Mouse (Mus musculus): ENCODE measurements around the gene Ccdc9b.

Ccdc9b gene

DNA sequence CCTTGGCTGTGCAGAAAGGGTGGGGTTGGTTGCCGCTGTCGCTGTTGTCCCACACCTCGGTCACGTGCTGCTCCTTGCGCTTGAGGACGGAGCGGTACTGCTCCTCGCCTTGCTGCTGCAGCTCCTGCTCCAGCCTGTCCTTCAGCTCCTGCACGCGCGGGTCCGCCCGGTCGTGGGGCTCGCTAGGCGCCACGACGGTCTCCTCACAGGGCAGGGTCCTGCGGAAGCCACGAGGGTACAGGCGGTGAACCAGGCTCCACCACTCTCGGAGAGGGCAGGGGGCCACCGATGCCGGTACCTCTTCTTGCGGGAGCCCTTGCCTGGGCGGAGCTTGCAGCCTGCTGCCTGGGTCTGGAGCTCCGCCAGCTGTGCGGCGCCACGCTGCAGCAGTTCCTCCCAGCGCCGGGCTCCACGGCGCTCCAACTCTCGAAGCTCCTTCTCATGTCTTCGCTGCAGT lies 51.4 kb downstream of the Ccdc9b start:
- no peak for DNase-seq (ENCODE audit: low spot score in 2 of 2)

DNA sequence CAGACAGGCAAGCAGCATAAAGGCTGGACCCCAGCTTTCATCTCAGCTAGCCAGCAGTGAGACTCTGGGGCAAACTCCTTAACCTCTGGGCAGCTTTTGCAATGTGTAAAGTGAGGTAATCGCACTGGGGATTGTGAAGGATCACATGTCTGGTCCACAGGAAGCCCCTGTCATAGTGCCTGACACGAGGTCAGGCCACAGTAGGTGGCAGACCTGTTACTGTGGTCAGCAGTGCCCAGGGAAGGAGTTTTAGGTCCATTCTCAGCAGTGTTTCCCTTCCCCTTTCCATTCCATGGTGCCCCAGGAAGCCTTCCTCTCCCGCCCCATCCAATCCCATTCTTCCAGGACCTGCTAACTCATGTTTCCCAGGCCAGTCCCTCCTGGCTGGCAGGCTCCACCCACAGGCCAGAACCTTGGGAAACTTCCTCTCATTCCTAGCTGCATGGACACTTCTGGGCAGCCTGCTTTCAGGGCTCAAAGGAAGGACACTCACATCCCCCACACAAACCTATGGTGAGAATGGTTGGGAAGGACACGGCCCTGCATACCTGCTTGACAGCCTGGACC lies 52.7 kb downstream of the Ccdc9b start:
- no peak for DNase-seq (ENCODE audit: low spot score in 2 of 2)

DNA sequence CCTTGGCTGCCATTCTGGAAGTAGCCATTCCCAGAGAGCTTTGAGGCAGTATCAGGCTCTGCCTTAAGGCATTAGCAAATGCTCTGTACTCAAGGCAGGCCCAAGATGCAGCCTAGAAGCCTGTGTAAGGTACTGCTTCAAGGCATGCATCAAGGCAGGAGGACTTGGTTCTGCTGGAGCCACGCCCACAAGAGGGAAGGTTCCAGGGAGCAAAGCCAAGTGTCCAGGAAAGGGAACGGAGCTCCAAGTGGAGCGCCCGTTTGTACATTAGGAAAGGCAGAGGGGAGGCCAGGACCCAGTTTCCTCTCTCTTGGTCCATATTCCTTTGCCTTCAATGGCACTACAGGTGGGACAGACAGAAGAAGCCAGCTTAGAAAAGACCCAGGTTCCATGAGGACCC lies 54.0 kb downstream of the Ccdc9b start:
- no peak for DNase-seq (ENCODE audit: low spot score in 2 of 2)

DNA sequence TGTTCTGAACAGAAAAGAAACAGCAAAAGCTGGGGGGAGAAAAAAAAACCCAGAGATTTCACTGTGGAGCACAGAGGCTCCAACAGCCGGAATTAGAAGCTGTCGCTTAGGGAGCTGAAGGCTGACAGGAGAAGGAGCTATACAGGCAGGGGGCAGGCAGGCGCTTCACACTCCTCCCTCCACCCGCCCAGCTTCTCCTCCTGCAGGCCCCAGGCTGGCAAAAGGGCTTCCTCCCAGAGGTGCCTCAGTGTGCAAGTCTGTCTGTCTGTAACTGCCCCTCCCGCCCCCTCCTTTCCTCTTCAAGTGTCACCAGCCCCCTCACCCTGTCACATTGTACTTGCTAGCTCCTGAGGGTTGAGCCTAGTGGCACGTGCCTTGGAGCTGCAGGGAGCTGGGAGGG lies 56.0 kb downstream of the Ccdc9b start:
- DNase-seq (ENCODE audit: low spot score in 2 of 2) = no peak

Data from urinary bladder, postnatal 4 days (tissue).